Mouse (Mus musculus) stomach, postnatal 0 days (tissue): ENCODE data around the gene Pola1.

Experiments used
- CTCF ChIP-seq: IDR thresholded peaks from 2 replicates; pipeline ENCODE4 v1.5.1; 2016; ENCODE audit warnings: antibody characterized with exemption, low read depth, mild to moderate bottlenecking, moderate library complexity
- EP300 ChIP-seq: optimal IDR thresholded peaks from 2 replicates; pipeline ENCODE3; 2016; ENCODE audit warnings: antibody characterized with exemption

- TF ChIP-seq CTCF (no peak), EP300 (no peak)
Observed at GRCm38 (mm10) chrX:93650738-93651137, 18.8 kb upstream of the Pola1 start.
